Mouse (Mus musculus): ENCODE data around the gene Prkcq.

- TF ChIP-seq POLR2A (IDR thresholded peaks at IDR 0.05; ENCODE audit: low read depth, low read length) (no peak), CTCF (IDR thresholded peaks at IDR 0.05; ENCODE audit: extremely low read depth, insufficient read length, insufficient replicate concordance, low read depth, low read length) (no peak)
Measured at GRCm38 (mm10) chr2:11224808-11225484, 53.0 kb downstream of the Prkcq start.
